Comparison of ENCODE assay signal across 33 mouse cellular contexts in genomic region chrX:59243752-59244151, GRCm38 (mm10).
DNase-seq lines count a peak whose midpoint lies in the region; ATAC-seq and TF ChIP-seq lines count a peak whose summit lies in the region.
"Had no signal": no experiment of that assay in that cellular context is flagged by ENCODE, and none has a peak within 500 bp of the region (broad histone marks: within the 10 kb centered on the region; RNA-seq: fewer than 3 reads in every experiment).

No protein-coding gene starts in this region.

- H3K4me3 ChIP-seq in heart, embryonic 12.5 days, result no peak overlapping the region
- no peak overlapping the region for H3K4me3 ChIP-seq in heart, postnatal 0 days (ENCODE audit: low read depth, low read length)
- no peak overlapping the region for H3K4me3 ChIP-seq in midbrain, postnatal 0 days (ENCODE audit: low read depth, low read length)
- no peak overlapping the region for H3K4me3 ChIP-seq in midbrain, embryonic 11.5 days (ENCODE audit: low read depth, low read length)
- H3K4me3 ChIP-seq: hindbrain, embryonic 15.5 days; kidney, embryonic 15.5 days; limb, embryonic 10.5 days; limb, embryonic 15.5 days; liver, embryonic 13.5 days; megakaryocyte, embryonic 14.5 days; midbrain, embryonic 15.5 days had no signal

- no peaks in the 10 kb centered on the region for H3K4me1 ChIP-seq in heart, embryonic 12.5 days (replicated peaks)
- no peaks in the 10 kb centered on the region for H3K4me1 ChIP-seq in heart, postnatal 0 days (ENCODE audit: control insufficient read depth, insufficient read depth)
- no peaks in the 10 kb centered on the region for H3K4me1 ChIP-seq in midbrain, postnatal 0 days (ENCODE audit: insufficient read depth, low read length)
- H3K4me1 ChIP-seq in midbrain, embryonic 11.5 days (ENCODE audit: control insufficient read depth, insufficient read depth, low read length), result no peaks in the 10 kb centered on the region
- H3K4me1 ChIP-seq: hindbrain, embryonic 15.5 days; kidney, embryonic 15.5 days; limb, embryonic 10.5 days; limb, embryonic 15.5 days; liver, embryonic 13.5 days; megakaryocyte, embryonic 14.5 days; midbrain, embryonic 15.5 days had no signal

- TF ChIP-seq EP300 in heart, postnatal 0 days (IDR thresholded peaks at IDR 0.05; ENCODE audit: low read depth), result no peak; the same call in 1 of the 2 replicates

- H3K4me2 ChIP-seq in heart, embryonic 12.5 days, result no peak overlapping the region
- no peak overlapping the region for H3K4me2 ChIP-seq in heart, postnatal 0 days (ENCODE audit: low read depth, low read length)
- H3K4me2 ChIP-seq in midbrain, postnatal 0 days (ENCODE audit: low read depth, low read length, poor library complexity, severe bottlenecking), result no peak overlapping the region
- no peak overlapping the region for H3K4me2 ChIP-seq in midbrain, embryonic 11.5 days
- H3K4me2 ChIP-seq: hindbrain, embryonic 15.5 days; kidney, embryonic 15.5 days; limb, embryonic 15.5 days; liver, embryonic 13.5 days; midbrain, embryonic 15.5 days had no signal

- H3K27me3 ChIP-seq in heart, embryonic 12.5 days (replicated peaks), result no peaks in the 10 kb centered on the region
- H3K27me3 ChIP-seq in heart, postnatal 0 days (ENCODE audit: control insufficient read depth, insufficient read depth, low read length), result no peaks in the 10 kb centered on the region
- H3K27me3 ChIP-seq in midbrain, postnatal 0 days (ENCODE audit: insufficient read depth, low read length), result no peaks in the 10 kb centered on the region
- H3K27me3 ChIP-seq in midbrain, embryonic 11.5 days (ENCODE audit: control insufficient read depth, insufficient read depth, low read length), result no peaks in the 10 kb centered on the region
- H3K27me3 ChIP-seq: CH12.LX; hindbrain, embryonic 15.5 days; limb, embryonic 15.5 days; liver, embryonic 13.5 days; megakaryocyte, embryonic 14.5 days; midbrain, embryonic 15.5 days had no signal

- ATAC-seq in heart, embryonic 12.5 days (ENCODE audit: insufficient number of reproducible peaks, low FRiP score), result no peak
- ATAC-seq in heart, postnatal 0 days (ENCODE audit: insufficient read depth, low read depth), result peak; percentile 17; the same call in 1 of the 2 replicates
- ATAC-seq in midbrain, postnatal 0 days (ENCODE audit: low FRiP score), result no peak
- ATAC-seq in midbrain, embryonic 11.5 days (ENCODE audit: low FRiP score), result no peak
- no peak for ATAC-seq in CD4-positive, CD25-positive, alpha-beta regulatory T cell, adult 4 months
- ATAC-seq: activated CD4-positive, CD25-positive, alpha-beta regulatory T cell, adult 4 months; forebrain, embryonic 14.5 days; lung, postnatal 0 days; midbrain, embryonic 15.5 days had no signal

- H3K9ac ChIP-seq in heart, embryonic 12.5 days, result no peak overlapping the region
- no peak overlapping the region for H3K9ac ChIP-seq in heart, postnatal 0 days (replicated peaks; ENCODE audit: low read depth, low read length)
- no peak overlapping the region for H3K9ac ChIP-seq in midbrain, postnatal 0 days (replicated peaks; ENCODE audit: low read length, poor library complexity, severe bottlenecking)
- no peak overlapping the region for H3K9ac ChIP-seq in midbrain, embryonic 11.5 days (ENCODE audit: low read length)
- H3K9ac ChIP-seq: hindbrain, embryonic 15.5 days; kidney, embryonic 15.5 days; limb, embryonic 15.5 days; liver, embryonic 13.5 days; midbrain, embryonic 15.5 days had no signal

- no peak for TF ChIP-seq CTCF in heart, postnatal 0 days (IDR thresholded peaks at IDR 0.05; ENCODE audit: low read depth)
- peak; percentile 52 for TF ChIP-seq CTCF in midbrain, postnatal 0 days (IDR thresholded peaks at IDR 0.05)

- 44% methylated on average over 3 of the region's 3 CpGs for WGBS in heart, embryonic 12.5 days
- 28% methylated on average over 3 of the region's 3 CpGs for WGBS in heart, postnatal 0 days
- WGBS in midbrain, postnatal 0 days, result 58% methylated on average over 3 of the region's 3 CpGs
- WGBS in midbrain, embryonic 11.5 days, result 75% methylated on average over 3 of the region's 3 CpGs

- intact Hi-C loops in heart, postnatal 14 days (cut with DNase I), result no loop called here

- H3K9me3 ChIP-seq in heart, embryonic 12.5 days (replicated peaks), result no peaks in the 10 kb centered on the region
- no peaks in the 10 kb centered on the region for H3K9me3 ChIP-seq in heart, postnatal 0 days (replicated peaks; ENCODE audit: control insufficient read depth, low read length)
- no peaks in the 10 kb centered on the region for H3K9me3 ChIP-seq in midbrain, postnatal 0 days (ENCODE audit: low read length)
- H3K9me3 ChIP-seq in midbrain, embryonic 11.5 days (ENCODE audit: control insufficient read depth, low read length), result no peaks in the 10 kb centered on the region
- H3K9me3 ChIP-seq: hindbrain, embryonic 15.5 days; kidney, embryonic 15.5 days; limb, embryonic 10.5 days; limb, embryonic 15.5 days; liver, embryonic 13.5 days; megakaryocyte, embryonic 14.5 days; midbrain, embryonic 15.5 days had no signal

- H3K27ac ChIP-seq in heart, embryonic 12.5 days (ENCODE audit: poor library complexity, severe bottlenecking), result peak overlapping the region; percentile 51; the same call in 1 of the 2 replicates
- peak overlapping the region; percentile 76 for H3K27ac ChIP-seq in heart, postnatal 0 days (ENCODE audit: low read depth)
- no peak overlapping the region for H3K27ac ChIP-seq in midbrain, postnatal 0 days (ENCODE audit: low read depth, low read length)
- no peak overlapping the region for H3K27ac ChIP-seq in midbrain, embryonic 11.5 days (ENCODE audit: low read depth, low read length)
- H3K27ac ChIP-seq: hindbrain, embryonic 15.5 days; kidney, embryonic 15.5 days; limb, embryonic 10.5 days; limb, embryonic 15.5 days; liver, embryonic 13.5 days; midbrain, embryonic 15.5 days had no signal

- no peak for DNase-seq in heart, postnatal 4 days
- peak; percentile 20 for DNase-seq in heart, postnatal 0 days (ENCODE audit: low spot score)
- no peak for DNase-seq in heart, postnatal 14 days
- no peak for DNase-seq in midbrain, postnatal 0 days (ENCODE audit: low spot score)
- no peak for DNase-seq in midbrain, embryonic 11.5 days (ENCODE audit: low spot score, missing footprints)
- DNase-seq: adrenal gland, adult 2 months; adrenal gland, postnatal 36 days; B cell, adult 2 months; cerebellum, adult 11 months; cerebellum, adult 9-10 months; cerebellum, postnatal 36 days; gastrocnemius, postnatal 10 days; kidney, adult 18-20 months; kidney, postnatal 25 days; liver, embryonic 13.5 days; lung, adult 18-20 months; lung, postnatal 4 days; right cerebral cortex, postnatal 25 days; spleen, adult 18-20 months; thymus, adult 18-20 months; thymus, postnatal 25 days had no signal

- no peaks in the 10 kb centered on the region for H3K36me3 ChIP-seq in heart, embryonic 12.5 days
- no peaks in the 10 kb centered on the region for H3K36me3 ChIP-seq in heart, postnatal 0 days (replicated peaks; ENCODE audit: control insufficient read depth, insufficient read depth, low read length)
- H3K36me3 ChIP-seq in midbrain, postnatal 0 days (ENCODE audit: insufficient read depth, low read length), result no peaks in the 10 kb centered on the region
- H3K36me3 ChIP-seq in midbrain, embryonic 11.5 days (ENCODE audit: control insufficient read depth, insufficient read depth, low read length), result no peaks in the 10 kb centered on the region
- H3K36me3 ChIP-seq: hindbrain, embryonic 15.5 days; kidney, embryonic 15.5 days; limb, embryonic 10.5 days; limb, embryonic 15.5 days; liver, embryonic 13.5 days; midbrain, embryonic 15.5 days had no signal

Comparison
In these comparisons a context has a peak if more than half of its experiments do, and no peak if none do; other contexts are left out.
1. H3K27ac ChIP-seq: peak in heart, embryonic 12.5 days (single experiment) and heart, postnatal 0 days (single experiment); none in midbrain, postnatal 0 days (single experiment) and midbrain, embryonic 11.5 days (single experiment).